Mouse (Mus musculus) bone marrow, adult 2 months (tissue): ENCODE data around the gene Psmb4. TPM values are rescaled to one million over a fixed set of nuclear protein-coding genes. Genes with fewer than 3 reads are reported as not detected.
"Not testable (repeated sequence)": the region's sequence is repeated elsewhere in the genome, so short reads cannot be mapped to it uniquely, and the experiment has no call there.

Experiments used
- H3K27ac ChIP-seq: fragments of 200-500 bp; 2 replicates; pipeline ENCODE4 v1.5.1; 2012; ENCODE audit warnings: low read depth, mild to moderate bottlenecking, control low read depth, inconsistent platforms, low read length; ENCODE audit not compliant: control insufficient read depth, poor library complexity, insufficient read depth
- H3K4me1 ChIP-seq: fragments of 200-500 bp; 2 replicates; pipeline ENCODE4 v1.6.1; 2011; ENCODE audit warnings: low read length; ENCODE audit not compliant: control insufficient read depth, insufficient read depth
- H3K4me3 ChIP-seq: fragments of 200-500 bp; replicated peaks from 2 replicates; pipeline ENCODE3; 2011; ENCODE audit warnings: mild to moderate bottlenecking, low read depth, low read length, control low read depth; ENCODE audit not compliant: control insufficient read depth
- CTCF ChIP-seq: fragments of 200-500 bp; IDR thresholded peaks from 2 replicates; pipeline ENCODE4 v1.5.1; 2011; ENCODE audit warnings: low read length, control low read depth; ENCODE audit not compliant: control insufficient read depth, insufficient read depth
- POLR2A ChIP-seq: fragments of 200-500 bp; IDR thresholded peaks from 2 replicates; pipeline ENCODE4 v1.6.1; 2011; ENCODE audit warnings: low read depth, mild to moderate bottlenecking, control low read depth, low read length, borderline replicate concordance; ENCODE audit not compliant: control insufficient read depth
- WGBS: fragments of 180-500 bp; shearing (Covaris S2); methylation state at CpG from one replicate; pipeline ENCODE4 v1.1.7; 2018; 5-methylcytosine and 5-hydroxymethylcytosine counted together
- polyA plus RNA-seq: library from polyadenylated mRNA; stranded (reverse); fragments of >200 nt; gene quantifications from 2 replicates; pipeline ENCODE4 v1.2.4, GENCODE M21; 2011; ENCODE audit warnings: low replicate concordance; ENCODE audit not compliant: missing spikeins, insufficient read depth, insufficient read length

The Psmb4 gene
- 291 and 443 TPM in 2 replicates for polyA plus RNA-seq

GRCm38 (mm10) chr3:94886316-94887224, at the start of gene Psmb4:
Psmb4 (minus strand) TSS chr3:94886961.
- no peaks in the 10 kb centered on the region; the same call in 1 of the 2 replicates for H3K4me1 ChIP-seq
- H3K27ac ChIP-seq = peak within 1 kb of the TSS; percentile 66; the same call in 1 of the 2 replicates
- under 1% methylated on average over 61 of the region's 61 CpGs for WGBS
- TF ChIP-seq POLR2A = peak; percentile 50; the same call in 1 of the 2 replicates
- no peak for TF ChIP-seq CTCF
- peak within 1 kb of the TSS; percentile 93 for H3K4me3 ChIP-seq

- H3K4me3 ChIP-seq, H3K27ac ChIP-seq, H3K4me1 ChIP-seq: not testable (repeated sequence)
- 58% methylated on average over 5 of the region's 5 CpGs for WGBS
Observed at GRCm38 (mm10) chr3:94936147-94936546, 49.4 kb upstream of the Psmb4 start.

GRCm38 (mm10) chr3:94935332-94935731, 48.6 kb upstream of the Psmb4 start:
- H3K27ac ChIP-seq, H3K4me1 ChIP-seq, H3K4me3 ChIP-seq: not testable (repeated sequence)
- WGBS = 73% methylated on average over 3 of the region's 3 CpGs

GRCm38 (mm10) chr3:94934564-94934963, 47.8 kb upstream of the Psmb4 start:
- peak overlapping the region; percentile 4; the same call in 1 of the 2 replicates for H3K27ac ChIP-seq
- H3K4me1 ChIP-seq, H3K4me3 ChIP-seq: not testable (repeated sequence)
- 61% methylated on average over 3 of the region's 3 CpGs for WGBS

GRCm38 (mm10) chr3:94933604-94934003, 46.8 kb upstream of the Psmb4 start:
- WGBS = 0% methylated on average over 1 of the region's 2 CpGs
- not testable (repeated sequence) for H3K4me3 ChIP-seq, H3K4me1 ChIP-seq, H3K27ac ChIP-seq

- H3K4me1 ChIP-seq = peaks cover 4% of the 10 kb centered on the region; the same call in 1 of the 2 replicates
- H3K27ac ChIP-seq = peak within 1 kb of the TSS; percentile 56
- TF ChIP-seq POLR2A = peak; percentile 48; the same call in 1 of the 2 replicates
- TF ChIP-seq CTCF = no peak
- WGBS = 1% methylated on average over 16 of the region's 16 CpGs
- peak within 1 kb of the TSS; percentile 50 for H3K4me3 ChIP-seq
Observed at GRCm38 (mm10) chr3:94932809-94933564, 46.2 kb upstream of the Psmb4 start, which contains the start of gene Selenbp1. Selenbp1 (plus strand) TSS chr3:94933056.

GRCm38 (mm10) chr3:94932279-94932678, 45.5 kb upstream of the Psmb4 start:
- not testable (repeated sequence) for H3K4me3 ChIP-seq, H3K4me1 ChIP-seq, H3K27ac ChIP-seq
- 52% methylated on average over 2 of the region's 2 CpGs for WGBS

- H3K4me1 ChIP-seq, H3K27ac ChIP-seq, H3K4me3 ChIP-seq: not testable (repeated sequence)
- 64% methylated on average over 10 of the region's 10 CpGs for WGBS
Observed at GRCm38 (mm10) chr3:94931427-94932082, 44.8 kb upstream of the Psmb4 start.

- H3K27ac ChIP-seq, H3K4me3 ChIP-seq, H3K4me1 ChIP-seq: not testable (repeated sequence)
- 84% methylated on average over 7 of the region's 7 CpGs for WGBS
Observed at GRCm38 (mm10) chr3:94930386-94931266, 43.9 kb upstream of the Psmb4 start.

GRCm38 (mm10) chr3:94928979-94929378, 42.2 kb upstream of the Psmb4 start:
- not testable (repeated sequence) for H3K4me1 ChIP-seq, H3K4me3 ChIP-seq, H3K27ac ChIP-seq
- WGBS = 82% methylated on average over 4 of the region's 4 CpGs

GRCm38 (mm10) chr3:94926301-94926736, 39.6 kb upstream of the Psmb4 start:
- 54% methylated on average over 4 of the region's 4 CpGs for WGBS
- not testable (repeated sequence) for H3K4me3 ChIP-seq, H3K27ac ChIP-seq, H3K4me1 ChIP-seq
